Mouse (Mus musculus) kidney, adult 18-20 months (tissue): ENCODE results near the gene Gdpd5.

Experiments used
- DNase-seq: peaks from one replicate; pipeline ENCODE4 v3.0.0; 2021

Gdpd5 gene

GRCm38 (mm10) chr7:99381214-99382087 is at the start of gene Gdpd5:
TSS of gene Gdpd5 (plus strand) at chr7:99381414.
- DNase-seq = peak; percentile 100

DNA sequence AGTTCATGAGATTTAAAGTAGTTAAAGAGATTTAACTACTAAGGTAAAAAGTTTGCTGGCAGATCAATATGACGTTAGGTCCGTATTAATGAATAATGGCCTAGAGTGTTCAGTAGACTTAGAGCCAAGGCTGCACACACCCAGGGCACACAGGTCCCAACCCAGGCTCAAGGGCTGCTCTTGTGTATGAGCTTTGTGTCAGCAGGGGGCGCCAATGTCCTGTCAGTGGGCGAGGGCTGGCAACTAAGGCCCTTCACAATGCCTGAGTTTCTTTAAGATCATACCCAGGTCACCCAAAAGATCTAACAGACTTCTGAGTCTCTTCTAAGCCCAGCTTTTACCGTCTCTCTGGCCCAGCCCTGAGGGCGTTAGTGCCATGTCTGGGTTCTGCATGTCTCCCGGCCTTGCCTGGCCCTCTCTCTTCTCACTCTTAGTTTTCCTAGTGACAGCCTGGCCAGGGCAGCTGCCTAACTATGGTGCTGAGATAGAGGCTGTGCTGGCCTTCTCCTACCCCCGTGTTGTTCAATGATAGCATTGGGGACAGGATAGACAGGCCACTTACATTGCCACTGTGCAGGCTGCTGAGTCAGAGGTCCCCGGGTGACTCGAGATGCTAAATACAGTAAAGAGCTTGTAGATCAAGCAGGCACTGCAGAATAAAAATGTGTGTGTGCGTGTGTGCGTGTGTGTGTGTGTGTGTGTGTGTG is 48.3 kb upstream of the Gdpd5 start:
- peak; percentile 91 for DNase-seq

- no peak for DNase-seq
Measured at GRCm38 (mm10) chr7:99340736-99341135, 40.5 kb upstream of the Gdpd5 start.

- DNase-seq = no peak
Measured at GRCm38 (mm10) chr7:99343577-99343976, 37.6 kb upstream of the Gdpd5 start.

DNA sequence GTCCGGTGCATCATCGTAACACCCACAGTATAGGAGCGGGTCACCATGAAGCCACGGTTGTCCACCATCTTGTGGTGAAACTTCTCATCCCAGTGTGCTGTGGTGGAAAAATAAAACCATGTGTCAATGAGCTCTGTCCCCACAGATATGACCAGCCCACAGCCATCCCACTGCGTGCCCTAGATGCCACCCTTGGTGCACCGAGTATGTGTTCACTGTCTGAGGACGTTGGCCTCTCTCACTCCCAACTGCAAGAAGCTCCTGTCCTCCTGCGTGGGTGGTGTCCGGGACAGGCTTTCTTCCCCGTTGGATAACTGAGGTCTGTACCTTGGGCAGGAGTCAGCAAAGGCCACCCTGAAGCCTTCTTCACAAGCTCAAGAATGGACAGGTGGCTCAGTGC is 33.9 kb upstream of the Gdpd5 start:
- no peak for DNase-seq

DNA sequence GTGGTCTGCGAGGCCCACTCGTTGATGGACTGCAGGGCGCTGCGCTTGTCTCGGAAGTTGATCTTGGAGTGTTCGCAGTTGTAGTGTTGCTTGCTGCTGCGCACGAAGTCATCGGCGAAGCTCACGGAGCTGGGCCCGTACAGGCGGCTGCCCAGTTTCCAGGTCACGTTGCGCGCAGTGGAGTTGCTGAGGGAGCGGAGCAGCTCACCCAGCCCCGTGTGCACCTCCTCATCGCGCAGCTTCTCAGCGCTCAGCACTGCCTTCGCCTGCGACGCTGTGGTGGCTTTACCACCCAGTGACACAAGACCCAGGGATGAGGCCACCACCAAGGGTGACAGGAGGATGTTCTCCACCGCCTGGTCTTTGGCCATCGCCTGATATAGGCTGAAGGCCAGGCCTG is 32.3 kb upstream of the Gdpd5 start:
- no peak for DNase-seq

DNA sequence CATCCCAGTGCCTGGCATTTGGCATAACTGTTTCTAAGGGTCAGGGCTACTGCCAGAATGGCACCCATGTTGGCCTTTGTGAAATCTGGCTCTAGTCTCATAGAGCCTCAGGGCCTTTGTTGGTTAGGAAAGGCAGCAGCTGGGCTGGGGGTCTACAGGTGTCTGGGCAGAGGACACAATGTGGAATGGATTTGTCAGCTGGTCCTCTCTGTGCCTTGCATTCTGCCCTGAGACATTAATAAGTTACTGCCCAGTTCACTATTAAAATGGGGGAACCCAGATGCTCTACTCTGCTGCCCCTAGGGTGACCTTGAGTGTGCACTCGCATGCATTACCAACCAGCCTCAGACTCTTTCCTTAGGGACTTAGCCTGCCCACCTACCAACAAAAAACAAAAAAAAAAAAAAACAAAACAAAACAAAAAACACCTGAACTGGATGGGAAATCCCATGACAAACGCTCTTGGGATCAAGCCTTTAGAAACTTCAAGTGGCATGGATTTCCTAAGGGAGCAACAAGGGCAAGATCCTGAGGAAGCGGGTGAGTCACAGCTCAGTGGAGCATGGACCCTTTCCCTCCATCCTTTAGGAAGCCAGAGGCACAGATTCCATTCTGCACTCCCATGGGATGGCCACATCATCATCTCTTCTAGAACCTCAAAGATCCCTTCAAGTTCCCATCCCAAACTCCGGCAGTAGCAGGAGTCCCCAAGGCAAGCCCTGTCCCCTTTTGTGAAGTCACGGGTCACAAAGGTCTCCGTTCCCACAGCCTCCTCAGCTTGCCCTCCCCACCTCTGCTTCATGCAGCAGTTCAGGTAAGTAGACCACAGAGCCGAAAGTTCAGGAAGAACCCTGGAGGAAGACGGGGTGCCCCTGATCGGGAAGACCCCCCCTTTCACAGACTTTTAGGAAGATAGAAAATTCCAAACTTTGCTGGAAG is 31.2 kb upstream of the Gdpd5 start:
- peak; percentile 26 for DNase-seq

DNA sequence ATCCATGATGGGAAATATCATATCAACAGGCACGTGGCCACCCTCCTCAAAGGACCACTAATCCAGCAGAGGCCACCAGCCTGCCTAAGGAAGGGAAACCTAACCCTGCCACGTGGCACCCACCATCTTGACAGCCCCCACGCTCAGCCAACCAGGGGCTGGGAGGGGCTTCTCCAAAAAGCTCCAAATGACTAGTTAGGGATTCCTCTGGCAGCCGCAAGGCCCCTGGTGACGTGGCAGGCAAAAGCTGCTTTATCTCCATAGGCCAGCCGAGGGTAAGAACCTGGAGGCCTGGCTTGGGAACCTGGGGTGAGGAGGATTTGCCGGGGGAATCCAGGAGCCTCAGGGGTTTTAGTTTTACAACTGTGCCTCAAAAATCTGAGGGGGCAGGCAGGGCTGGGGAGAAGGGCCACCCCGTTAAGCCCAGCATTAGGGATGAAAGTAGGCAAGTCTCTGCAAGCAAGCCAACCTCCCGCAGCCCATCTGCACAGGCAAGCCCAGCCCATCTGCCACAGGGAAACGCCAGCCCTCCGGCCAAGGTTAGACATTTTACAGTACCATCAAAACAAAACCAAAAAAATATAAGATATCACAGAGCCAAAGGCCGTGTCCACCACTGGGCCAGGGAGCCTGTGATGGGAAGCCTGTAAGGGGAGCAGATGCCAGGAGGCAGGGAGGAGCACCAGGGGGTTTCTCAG is 30.0 kb upstream of the Gdpd5 start:
- peak; percentile 26 for DNase-seq

GRCm38 (mm10) chr7:99351802-99352517 is 29.3 kb upstream of the Gdpd5 start:
- DNase-seq = peak; percentile 63

DNA sequence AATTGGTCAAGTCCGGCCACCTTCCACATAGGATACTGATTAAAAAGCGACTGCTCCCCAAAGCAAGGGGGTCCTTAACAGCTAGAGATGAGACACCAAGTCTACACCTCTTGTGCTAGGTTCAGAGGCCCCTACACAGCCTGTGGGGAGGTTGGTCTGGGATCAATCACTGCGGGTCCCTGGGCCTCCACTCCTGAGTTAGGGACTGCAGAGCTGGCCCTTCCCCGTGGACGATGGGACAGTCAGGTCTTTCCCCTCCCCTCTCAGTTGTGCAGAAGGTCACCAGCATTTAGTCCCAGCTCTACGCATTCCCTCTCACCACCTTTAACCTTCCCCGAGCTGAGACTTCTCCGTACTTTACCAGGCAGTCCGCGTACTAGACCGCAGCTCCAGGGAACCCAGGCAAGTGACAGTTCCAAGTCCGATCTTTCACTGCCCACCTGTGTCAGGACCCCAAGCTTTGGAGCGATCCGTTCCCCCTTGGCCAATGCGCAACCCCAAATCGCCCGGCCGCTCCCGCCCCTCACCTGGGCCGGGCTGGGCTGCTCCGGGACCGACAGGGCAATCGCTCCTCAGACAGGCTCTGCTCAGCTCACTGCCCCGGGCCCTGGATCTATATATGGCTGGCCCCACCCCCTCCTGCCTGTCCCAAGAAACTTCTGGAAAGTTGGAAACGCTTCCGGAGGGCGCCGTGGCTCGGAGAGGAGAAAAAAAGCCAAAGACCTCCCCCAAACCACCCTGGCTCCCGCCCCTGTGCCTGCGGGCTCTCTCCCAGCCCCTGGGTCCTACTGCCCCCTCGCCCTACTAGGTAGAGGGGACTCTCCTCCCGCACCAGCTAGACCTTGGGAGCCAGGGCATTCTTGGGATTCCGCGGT is 28.5 kb upstream of the Gdpd5 start, which contains the start of gene Serpinh1:
Gene Serpinh1 (minus strand): TSS at position 714 of the 875 bp plus-strand sequence.
- DNase-seq = peak; percentile 91

- peak; percentile 71 for DNase-seq
Measured at GRCm38 (mm10) chr7:99355731-99356131, 25.5 kb upstream of the Gdpd5 start.

- DNase-seq = no peak
Measured at GRCm38 (mm10) chr7:99356244-99356930, 24.8 kb upstream of the Gdpd5 start.

DNA sequence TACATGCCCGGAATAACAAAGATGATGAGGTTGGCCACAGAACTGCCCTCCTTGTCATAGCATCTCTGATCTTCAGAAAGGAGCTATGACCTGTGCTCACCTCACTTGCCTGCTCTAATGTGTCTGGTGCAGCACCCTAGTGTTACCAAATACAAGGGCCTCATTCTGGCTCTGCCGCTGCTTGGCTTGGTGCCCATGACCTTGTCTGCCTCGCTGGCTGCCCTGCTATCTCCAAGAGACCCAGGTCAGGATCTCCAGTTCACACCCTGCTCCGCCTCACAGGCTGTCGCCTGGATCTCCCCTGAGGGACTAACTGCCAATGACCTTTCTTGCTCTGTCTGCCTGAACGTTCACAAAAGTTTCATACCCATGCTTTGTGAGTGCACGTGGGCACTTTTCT is 24.0 kb upstream of the Gdpd5 start:
- peak; percentile 42 for DNase-seq

DNA sequence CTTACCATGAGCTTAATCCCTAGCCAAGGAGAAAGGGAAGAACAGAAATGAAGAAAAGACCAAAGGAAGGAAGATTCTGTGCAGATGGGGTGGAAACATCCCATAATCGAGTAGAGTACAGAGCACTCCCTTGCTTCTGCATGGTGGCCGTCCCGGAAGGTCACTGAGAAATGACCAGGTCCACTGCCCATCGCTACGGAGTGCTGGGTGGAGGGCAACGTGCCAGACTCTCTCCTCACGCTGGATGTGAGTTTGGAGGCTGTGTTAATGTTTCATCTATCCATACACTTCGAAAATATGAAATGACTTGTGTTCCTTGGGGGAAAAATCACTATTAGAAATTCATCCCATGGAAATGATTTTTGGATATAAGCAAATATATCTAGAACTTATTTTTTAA is 22.8 kb upstream of the Gdpd5 start:
- no peak for DNase-seq

GRCm38 (mm10) chr7:99360021-99360802 is 21.0 kb upstream of the Gdpd5 start:
- DNase-seq = peak; percentile 40

DNA sequence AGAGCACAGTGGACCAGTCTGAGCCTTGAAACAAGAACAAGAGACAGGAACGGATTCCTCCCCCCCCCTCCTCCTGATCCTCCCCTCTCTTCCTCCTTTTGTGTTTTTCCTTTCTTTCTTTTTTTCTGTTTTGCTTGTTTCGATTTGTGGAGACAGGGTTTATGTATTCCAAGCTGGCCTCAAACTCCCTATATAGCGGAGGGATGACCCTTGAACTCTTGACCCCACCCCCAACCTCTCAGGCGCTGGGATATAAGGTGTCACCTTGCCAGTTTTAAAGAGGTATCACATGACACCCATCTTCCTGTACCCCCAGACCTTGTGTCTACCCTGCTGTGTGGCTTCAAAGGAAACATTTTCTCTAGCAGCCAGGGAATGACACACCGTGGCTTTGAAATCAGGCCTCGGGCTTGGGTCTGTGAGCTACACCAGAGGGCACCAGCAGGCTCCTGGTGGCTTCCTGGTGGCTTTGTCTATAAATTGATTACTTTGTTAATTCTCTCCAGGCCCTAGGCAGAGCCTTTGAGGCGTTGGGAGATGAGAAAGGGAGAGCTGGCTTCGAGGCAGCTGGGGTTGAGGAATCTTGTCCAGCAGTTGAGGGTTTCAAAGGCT is 20.3 kb upstream of the Gdpd5 start:
- DNase-seq = no peak

DNA sequence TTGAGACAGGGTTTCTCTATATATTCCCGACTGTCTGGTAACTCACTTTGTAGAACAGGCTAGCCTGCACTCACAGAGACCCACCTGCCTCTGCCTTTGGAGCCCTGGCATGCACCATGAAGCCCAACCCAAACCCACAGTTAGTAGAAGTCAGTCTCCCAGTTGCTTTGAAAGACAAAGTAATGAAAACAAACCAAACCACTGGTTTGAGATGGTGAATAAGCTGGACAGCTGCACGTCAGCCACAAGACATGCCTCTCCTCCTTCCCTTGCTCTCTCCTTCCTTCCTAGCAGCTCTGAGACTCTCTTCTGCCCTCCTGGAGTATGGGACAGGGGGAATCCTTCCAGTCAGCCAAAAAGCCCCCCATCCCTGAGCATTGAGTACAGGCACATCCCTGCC is 19.1 kb upstream of the Gdpd5 start:
- DNase-seq = no peak

- peak; percentile 77 for DNase-seq
Measured at GRCm38 (mm10) chr7:99365069-99365468, 16.1 kb upstream of the Gdpd5 start.

GRCm38 (mm10) chr7:99366716-99367115 is 14.5 kb upstream of the Gdpd5 start:
- DNase-seq = no peak
